Mouse (Mus musculus) cerebellum, postnatal 25 days (tissue): ENCODE measurements around the gene Mogs.

Source experiments
- DNase-seq, 2 experiments: peaks; one replicate each; pipeline ENCODE4 v3.0.0; 2021; ENCODE audit warnings: mixed read lengths in 2 of 2

Gene Mogs

DNA sequence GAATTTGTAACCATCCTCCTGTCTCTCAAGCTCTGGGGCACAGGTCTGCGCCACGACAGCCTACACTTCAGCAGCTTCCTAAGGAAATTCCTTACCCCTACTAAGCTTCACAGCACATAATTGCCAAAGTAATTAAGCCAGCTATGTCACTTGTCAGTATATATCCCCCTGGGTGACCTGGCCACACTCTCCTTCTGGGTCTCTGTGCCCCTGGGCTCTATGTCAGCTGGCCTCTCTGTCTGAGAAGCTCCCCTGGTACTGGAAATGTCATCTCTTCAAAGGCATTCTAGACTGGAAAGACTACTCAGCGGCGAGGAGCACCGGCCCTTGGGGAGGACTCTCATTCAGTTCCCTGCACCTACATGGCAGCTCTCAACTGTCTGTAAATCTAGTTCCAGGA is 7.7 kb downstream of the Mogs start:
- DNase-seq: no peak

DNA sequence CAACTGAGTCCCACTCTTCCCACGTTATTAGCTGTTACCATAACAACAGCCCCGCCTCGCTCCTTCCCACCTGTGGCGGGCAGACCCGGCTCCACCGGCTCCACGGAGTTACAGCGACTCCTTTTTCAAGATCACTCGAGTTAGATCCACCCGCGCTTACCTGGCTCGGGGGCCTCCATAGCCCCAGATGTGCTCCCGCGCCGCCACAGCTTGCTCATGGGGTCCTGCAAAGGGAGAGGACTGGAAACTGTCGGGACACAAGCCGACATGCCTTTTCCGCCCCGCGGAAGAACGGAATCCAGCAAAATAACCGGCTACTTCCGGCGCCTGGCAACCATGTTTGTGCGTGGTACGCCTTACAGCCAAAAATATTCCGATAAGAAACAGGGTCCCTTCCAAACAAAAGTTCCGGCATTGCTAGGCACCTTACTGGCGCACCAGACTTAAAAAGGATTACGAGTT is 9.6 kb downstream of the Mogs start:
- DNase-seq: peak; percentile 83 to 88

DNA sequence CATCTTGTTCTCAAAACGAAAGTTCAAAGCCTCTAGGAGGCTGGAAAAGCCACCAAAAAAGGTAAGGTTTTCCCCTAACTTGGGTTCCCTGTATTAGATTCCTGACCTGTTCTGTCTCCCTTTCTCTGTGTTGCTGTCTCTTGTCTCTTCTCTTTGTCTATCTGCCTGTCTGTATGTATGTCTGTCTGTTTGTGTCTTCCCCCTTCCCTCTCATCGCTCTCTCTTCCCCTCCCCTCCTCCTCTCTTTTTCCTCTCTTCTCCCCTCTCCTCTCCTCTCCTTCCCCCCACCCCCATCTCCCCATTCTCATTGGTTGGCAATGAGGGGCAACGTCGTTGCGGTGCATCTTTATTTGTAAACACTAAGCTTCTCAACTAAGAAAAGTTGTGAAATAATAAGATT is 10.0 kb downstream of the Mogs start, which contains the start of gene Ino80b:
Gene Ino80b (minus strand): TSS at position 101 of the 400 bp plus-strand sequence.
- DNase-seq: no peak

GRCm38 (mm10) chr6:83127419-83127818 is 12.1 kb downstream of the Mogs start:
- no peak for DNase-seq

DNA sequence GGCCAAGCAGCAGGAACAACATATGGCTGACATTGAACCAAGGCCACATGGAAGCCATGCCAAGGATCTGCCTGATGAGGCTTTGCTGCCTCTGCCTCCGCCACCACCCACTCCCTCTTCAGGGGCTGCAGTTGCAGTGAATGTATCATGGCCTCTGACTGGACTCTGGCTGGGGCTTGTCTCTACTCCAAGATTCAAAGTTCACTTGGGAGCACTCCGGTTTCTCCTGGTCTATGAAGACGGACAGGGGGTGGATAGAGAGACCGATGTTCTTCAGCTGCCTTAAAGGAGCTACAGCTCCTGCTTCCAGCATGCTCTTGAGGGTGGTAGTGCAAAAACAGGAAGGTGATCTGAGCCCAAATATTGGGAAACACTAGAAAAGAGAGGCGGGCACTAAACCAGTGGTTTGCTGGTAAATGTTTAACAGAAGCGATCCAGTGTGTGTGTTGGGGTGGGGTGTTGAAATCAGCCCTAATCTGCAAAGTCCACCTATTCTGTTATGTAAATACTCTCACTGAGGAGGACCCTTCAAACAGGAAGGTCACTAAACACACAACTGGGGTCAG is 16.3 kb downstream of the Mogs start:
- no peak for DNase-seq

GRCm38 (mm10) chr6:83132176-83132919 is 17.1 kb downstream of the Mogs start:
- DNase-seq: no peak

DNA sequence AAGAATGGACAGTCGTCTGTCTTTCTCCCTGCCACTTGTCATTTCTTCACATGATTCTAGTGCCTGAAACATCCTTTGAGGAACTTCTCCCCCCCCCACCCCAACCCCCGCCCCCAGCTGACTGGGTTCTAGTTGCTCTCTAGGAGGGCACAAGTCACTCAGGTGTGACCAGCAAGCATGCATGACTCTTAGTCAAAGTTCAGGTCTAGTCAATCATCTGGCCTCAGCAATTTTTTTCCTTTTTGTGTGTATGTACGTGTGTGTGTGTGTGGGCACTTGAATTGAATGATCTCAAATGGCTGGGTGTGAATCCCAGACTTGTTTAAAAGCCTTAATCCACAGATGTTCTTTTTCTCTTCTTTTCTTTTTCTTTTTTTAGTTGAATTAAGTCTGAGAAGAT is 18.9 kb downstream of the Mogs start:
- no peak for DNase-seq

GRCm38 (mm10) chr6:83134951-83135513 is 19.7 kb downstream of the Mogs start, which contains the start of gene Rtkn:
Rtkn (plus strand) TSS chr6:83135463.
- no peak for DNase-seq

DNA sequence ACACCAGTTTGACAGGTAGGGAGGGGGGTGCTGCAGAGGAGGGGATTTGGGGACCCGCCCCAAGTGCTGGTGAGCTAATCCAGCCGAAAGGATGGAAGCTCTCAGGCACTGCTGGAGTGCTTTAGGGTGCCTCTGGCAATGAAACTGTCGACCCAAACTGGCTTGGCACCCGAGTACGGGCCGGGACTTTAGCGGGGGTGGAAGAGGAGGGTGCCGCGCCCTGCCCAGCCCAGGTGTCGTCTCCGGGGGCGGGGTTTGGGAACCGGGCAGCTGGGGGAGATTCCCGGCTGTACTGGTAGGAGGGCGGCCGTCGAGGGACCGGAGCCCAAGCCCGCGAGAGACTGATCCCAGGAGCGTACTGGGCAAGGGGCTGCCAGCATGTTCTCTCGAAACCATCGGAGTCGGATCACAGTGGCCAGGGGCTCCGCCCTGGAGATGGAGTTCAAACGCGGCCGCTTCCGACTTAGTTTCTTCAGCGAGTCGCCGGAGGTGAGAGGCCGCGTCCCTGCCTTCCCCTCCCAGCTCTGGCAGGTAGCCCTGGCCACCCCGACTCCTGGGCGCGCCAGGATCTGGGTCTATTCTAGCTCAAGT is 20.4 kb downstream of the Mogs start:
- no peak for DNase-seq

DNA sequence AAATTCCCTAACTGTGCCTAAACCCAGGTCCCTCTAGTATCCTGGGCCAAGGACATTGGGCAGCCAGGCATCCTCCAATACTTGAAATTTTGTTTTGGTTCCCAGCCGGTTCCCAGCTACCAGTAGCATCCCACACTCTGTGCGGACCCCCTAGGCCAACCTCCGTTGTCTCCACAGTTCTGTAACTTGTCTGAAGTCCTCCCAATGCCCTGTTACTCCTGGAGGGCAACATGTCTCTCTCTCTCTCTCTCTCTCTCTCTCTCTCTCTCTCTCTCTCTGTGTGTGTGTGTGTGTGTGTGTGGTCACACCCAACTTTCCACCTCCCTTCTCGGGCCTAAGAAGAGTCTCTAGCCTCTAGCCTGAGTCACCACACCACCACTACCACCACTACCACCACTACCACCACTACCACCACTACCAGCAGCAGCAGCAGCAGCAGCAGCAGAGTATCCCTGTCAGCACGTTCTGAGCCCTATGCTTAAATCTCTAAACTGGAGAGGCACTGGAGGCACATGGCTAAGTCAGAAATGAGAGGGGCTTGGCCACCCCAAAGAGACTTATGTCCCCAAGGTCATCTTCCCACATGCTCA is 21.1 kb downstream of the Mogs start:
- DNase-seq: no peak

DNA sequence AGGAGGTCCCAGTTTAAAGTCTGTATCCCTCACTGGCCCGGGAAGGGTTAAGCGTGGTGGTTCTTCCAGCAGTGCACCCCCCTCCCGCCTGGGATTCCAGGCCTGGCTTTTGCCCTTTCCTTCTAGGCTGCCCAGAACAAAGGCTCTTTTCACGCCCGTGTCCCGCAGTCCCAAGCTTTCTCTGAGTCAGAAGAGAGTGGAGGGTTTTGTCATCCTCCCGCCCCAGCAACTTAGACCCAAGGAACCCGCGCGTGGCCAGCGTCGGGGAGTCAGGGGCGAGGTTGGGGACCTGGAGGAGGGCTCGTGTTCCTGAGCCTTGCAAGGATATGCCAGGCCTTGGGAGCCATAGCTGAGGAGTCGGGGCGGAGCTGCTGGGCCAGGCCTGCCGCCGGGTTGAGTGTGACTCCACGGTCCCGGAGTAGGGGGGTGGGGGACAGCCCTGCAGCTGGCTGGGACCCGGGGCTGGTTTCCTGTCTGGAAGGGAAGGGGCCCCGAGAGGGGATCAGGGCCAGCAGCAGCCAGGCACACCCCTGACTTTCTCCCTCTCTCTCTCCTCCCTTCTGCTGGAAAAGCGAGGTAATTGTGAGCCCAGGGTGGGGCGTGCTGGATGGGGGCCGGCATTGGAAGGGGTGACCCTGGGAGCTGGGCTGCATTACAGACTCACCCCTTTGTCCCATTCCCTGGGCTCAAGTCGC is 21.7 kb downstream of the Mogs start:
- DNase-seq: no peak

DNA sequence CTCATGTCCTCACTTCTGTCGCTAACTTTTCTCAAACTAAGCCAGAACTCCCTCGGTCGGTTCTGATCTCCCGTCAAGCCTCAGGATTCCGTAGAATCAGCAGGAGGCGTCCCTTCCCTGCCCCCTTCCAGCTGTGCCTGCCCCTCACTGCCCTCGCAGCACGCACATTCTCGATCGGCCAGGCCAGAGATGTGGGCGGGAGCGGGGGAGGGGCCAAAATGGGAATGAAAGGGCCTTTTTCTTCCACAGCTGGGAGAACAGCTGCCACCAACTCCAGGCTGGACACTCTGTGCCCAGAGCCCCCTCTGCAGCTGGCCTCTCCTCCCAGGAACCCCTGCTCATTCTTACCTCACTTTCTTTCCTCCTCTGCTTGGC is 22.3 kb downstream of the Mogs start:
- DNase-seq: peak in 1 of 2 experiments; percentile 31

DNA sequence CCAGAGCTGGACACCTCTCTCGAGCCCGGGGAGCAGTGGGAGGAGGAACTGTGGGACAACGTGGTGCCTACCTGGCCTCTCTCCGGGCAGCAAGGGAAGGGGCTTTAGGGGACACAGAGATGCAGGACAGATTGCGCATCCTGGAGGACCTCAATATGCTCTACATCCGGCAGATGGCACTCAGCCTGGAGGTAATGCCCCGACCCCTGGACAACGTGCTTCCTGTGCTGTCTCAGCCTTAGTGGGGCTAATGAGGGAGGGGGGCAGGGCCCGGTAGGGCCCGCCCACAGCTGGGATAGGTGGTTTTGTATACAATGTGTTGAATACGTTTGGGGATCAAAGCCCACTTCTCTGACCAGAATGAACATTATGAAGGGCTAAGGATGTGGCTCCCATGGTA is 22.8 kb downstream of the Mogs start:
- no peak for DNase-seq

DNA sequence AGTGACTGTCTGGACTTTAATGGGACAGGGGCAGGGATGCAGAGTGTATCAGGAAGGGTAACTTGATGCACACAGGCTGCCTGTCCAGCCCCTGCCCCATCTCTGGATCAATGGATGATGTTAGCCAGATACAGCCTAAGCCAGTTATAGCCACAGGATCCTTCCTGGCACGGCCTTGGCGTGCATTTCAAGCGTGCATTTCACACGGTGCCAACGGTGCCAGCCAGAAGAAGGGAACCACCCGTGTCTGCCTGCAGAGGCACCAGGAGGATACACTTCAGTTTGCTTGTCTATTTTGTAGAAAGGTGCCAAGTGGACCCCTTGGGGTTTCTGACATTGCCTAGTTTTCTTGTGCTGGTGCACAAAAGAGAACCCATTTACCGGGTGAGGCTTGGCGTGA is 24.7 kb downstream of the Mogs start:
- DNase-seq: no peak

GRCm38 (mm10) chr6:83141636-83142035 is 26.3 kb downstream of the Mogs start:
- no peak for DNase-seq

- peak in 1 of 2 experiments; percentile 50 for DNase-seq
Measured at GRCm38 (mm10) chr6:83142211-83142731, 27.0 kb downstream of the Mogs start.

- no peak for DNase-seq
Measured at GRCm38 (mm10) chr6:83142886-83143285, 27.6 kb downstream of the Mogs start.

- DNase-seq: no peak
Measured at GRCm38 (mm10) chr6:83145209-83145608, 29.9 kb downstream of the Mogs start.

- no peak for DNase-seq
Measured at GRCm38 (mm10) chr6:83145805-83146204, 30.5 kb downstream of the Mogs start.

DNA sequence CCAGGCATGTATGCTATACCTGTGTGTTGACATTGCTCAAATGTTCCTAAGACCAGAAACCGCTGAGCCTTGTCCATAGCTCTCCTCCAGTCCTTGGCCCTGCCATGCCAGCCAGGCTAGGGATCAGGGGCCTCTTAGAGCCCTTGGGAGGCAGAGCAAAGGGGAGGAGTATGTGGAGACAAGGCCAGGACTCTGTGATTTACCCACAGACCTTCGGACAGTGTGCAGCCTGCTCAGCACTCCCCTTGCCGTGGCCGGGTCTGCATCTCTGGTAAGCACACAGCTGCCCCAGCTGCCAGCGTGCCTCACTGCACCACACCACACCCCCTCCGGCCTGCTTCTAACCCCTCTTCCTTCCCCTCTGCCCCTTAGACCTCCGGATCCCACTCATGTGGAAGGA is 32.0 kb downstream of the Mogs start:
- DNase-seq: no peak

GRCm38 (mm10) chr6:83151721-83152120 is 36.4 kb downstream of the Mogs start:
- peak in 1 of 2 experiments; percentile 8 for DNase-seq

DNA sequence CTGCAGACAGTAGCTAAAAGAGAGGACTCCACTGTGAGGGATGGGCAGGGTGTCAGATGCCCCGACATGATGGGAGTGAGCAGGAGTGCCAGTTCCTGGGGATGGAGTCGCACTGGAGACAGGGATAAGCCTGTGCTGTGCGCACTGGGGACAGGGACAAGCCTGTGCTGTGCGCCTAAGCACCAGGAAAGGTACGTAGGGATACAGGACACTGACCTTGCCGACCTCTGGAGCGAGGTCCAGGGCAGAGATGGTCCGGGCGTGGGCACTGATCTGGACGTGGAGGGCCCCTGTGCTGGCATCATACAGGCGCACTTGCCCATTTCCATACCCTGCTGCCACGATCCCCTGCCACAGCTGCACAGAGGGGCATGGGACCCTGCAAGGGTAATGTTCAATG is 37.7 kb downstream of the Mogs start:
- peak in 1 of 2 experiments; percentile 5 for DNase-seq
